Mouse (Mus musculus) kidney, adult 10 weeks (tissue): ENCODE results near the gene Abca2. TPM values are rescaled to one million over a fixed set of nuclear protein-coding genes. Genes with fewer than 3 reads are reported as not detected.

Experiments
- polyA plus RNA-seq: library from polyadenylated mRNA; stranded (reverse); fragments of 350-450 nt; fragmentation: Illumina TruSeq; extraction: RNeasy Lipid Tissue Mini Kit (QIAGEN cat#74804); gene quantifications from one replicate; pipeline ENCODE4 v1.2.3, GENCODE M21; 2014; ENCODE audit warnings: low read depth, low replicate concordance

Gene Abca2
- polyA plus RNA-seq: 0.77 TPM

GRCm38 (mm10) chr2:25428442-25429236 lies at the start of gene Abca2:
Gene Abca2, plus strand, starts transcription at chr2:25428703.

GRCm38 (mm10) chr2:25395721-25396596 lies 32.5 kb upstream of the Abca2 start, which contains the start of gene Entpd2:
Gene Entpd2, plus strand, starts transcription at chr2:25395874.

GRCm38 (mm10) chr2:25399051-25399450 lies 29.5 kb upstream of the Abca2 start, which contains the start of gene Npdc1:
Gene Npdc1, plus strand, starts transcription at chr2:25399351.

GRCm38 (mm10) chr2:25422587-25423410 lies 5.7 kb upstream of the Abca2 start, which contains the start of gene Fut7:
Gene Fut7, plus strand, starts transcription at chr2:25423267.

GRCm38 (mm10) chr2:25456205-25456953 lies 27.9 kb downstream of the Abca2 start, which contains the start of gene Clic3:
Gene Clic3, plus strand, starts transcription at chr2:25456838.

GRCm38 (mm10) chr2:25460551-25461309 lies 32.2 kb downstream of the Abca2 start, which contains the start of gene Paxx:
Gene Paxx, minus strand, starts transcription at chr2:25461094.

GRCm38 (mm10) chr2:25469969-25470368 lies 41.5 kb downstream of the Abca2 start, which contains the start of gene Ptgds:
Gene Ptgds, minus strand, starts transcription at chr2:25470046.

GRCm38 (mm10) chr2:25493476-25493961 lies 65.0 kb downstream of the Abca2 start, which contains the start of gene Lcn12:
Gene Lcn12, minus strand, starts transcription at chr2:25493911.

Other genes starting within 250 kb of the Abca2 start
- 3.8 TPM for gene Nrarp, start 247.9 kb upstream of the Abca2 start, polyA plus RNA-seq
- 1.4 TPM for gene Tor4a, start 231.8 kb upstream of the Abca2 start, polyA plus RNA-seq
- gene Nelfb, start 217.2 kb upstream of the Abca2 start, polyA plus RNA-seq: 5.2 TPM
- not detected for gene Stpg3, start 214.1 kb upstream of the Abca2 start, polyA plus RNA-seq
- gene Fam166a, start 210.0 kb upstream of the Abca2 start, polyA plus RNA-seq: not detected
- gene Tubb4b, start 204.0 kb upstream of the Abca2 start, polyA plus RNA-seq: 24.5 TPM
- 5.6 TPM for gene Slc34a3, start 194.3 kb upstream of the Abca2 start, polyA plus RNA-seq
- not detected for gene Rnf224, start 191.9 kb upstream of the Abca2 start, polyA plus RNA-seq
- gene Rnf208, start 186.4 kb upstream of the Abca2 start, polyA plus RNA-seq: not detected
- not detected for gene Cysrt1, start 186.3 kb upstream of the Abca2 start, polyA plus RNA-seq
- gene AL732309.1, start 181.8 kb upstream of the Abca2 start, polyA plus RNA-seq: 1.5 TPM
- 0.61 TPM for gene Tmem203, start 173.3 kb upstream of the Abca2 start, polyA plus RNA-seq
- gene Tprn, start 166.1 kb upstream of the Abca2 start, polyA plus RNA-seq: 3.2 TPM
- gene Ssna1, start 156.3 kb upstream of the Abca2 start, polyA plus RNA-seq: 1.2 TPM
- gene Anapc2, start 156.2 kb upstream of the Abca2 start, polyA plus RNA-seq: 4.5 TPM
- gene Tmem210, start 140.6 kb upstream of the Abca2 start, polyA plus RNA-seq: not detected
- not detected for gene Lrrc26, start 138.8 kb upstream of the Abca2 start, polyA plus RNA-seq
- gene Grin1, start 109.5 kb upstream of the Abca2 start, polyA plus RNA-seq: not detected
- 15.0 TPM for gene Man1b1, start 96.4 kb upstream of the Abca2 start, polyA plus RNA-seq
- gene Dpp7, start 72.3 kb upstream of the Abca2 start, polyA plus RNA-seq: 34.5 TPM
- 3.9 TPM for gene Uap1l1, start 63.0 kb upstream of the Abca2 start, polyA plus RNA-seq
- gene Sapcd2, start 56.4 kb upstream of the Abca2 start, polyA plus RNA-seq: not detected
- 0.36 TPM for gene Entpd2, start 32.8 kb upstream of the Abca2 start, polyA plus RNA-seq
- 4.3 TPM for gene Npdc1, start 29.4 kb upstream of the Abca2 start, polyA plus RNA-seq
- not detected for gene Fut7, start 5.4 kb upstream of the Abca2 start, polyA plus RNA-seq
- not detected for gene Clic3, start 28.1 kb downstream of the Abca2 start, polyA plus RNA-seq
- 2.2 TPM for gene Paxx, start 32.4 kb downstream of the Abca2 start, polyA plus RNA-seq
- gene Ptgds, start 41.3 kb downstream of the Abca2 start, polyA plus RNA-seq: not detected
- gene Lcn12, start 65.2 kb downstream of the Abca2 start, polyA plus RNA-seq: not detected
- 0.40 TPM for gene Fbxw5, start 72.0 kb downstream of the Abca2 start, polyA plus RNA-seq
- gene C8g, start 73.0 kb downstream of the Abca2 start, polyA plus RNA-seq: 1.7 TPM
- gene Traf2, start 118.2 kb downstream of the Abca2 start, polyA plus RNA-seq: 0.65 TPM
- gene Edf1, start 129.1 kb downstream of the Abca2 start, polyA plus RNA-seq: 0.89 TPM
- not detected for gene Mamdc4, start 146.1 kb downstream of the Abca2 start, polyA plus RNA-seq
- 1.1 TPM for gene Phpt1, start 146.5 kb downstream of the Abca2 start, polyA plus RNA-seq
- gene Ajm1, start 153.1 kb downstream of the Abca2 start, polyA plus RNA-seq: not detected
- 37.2 TPM for gene Rabl6, start 179.8 kb downstream of the Abca2 start, polyA plus RNA-seq
- gene Ccdc183, start 189.0 kb downstream of the Abca2 start, polyA plus RNA-seq: not detected
- 4.8 TPM for gene Tmem141, start 193.3 kb downstream of the Abca2 start, polyA plus RNA-seq
- not detected for gene Fcna, start 199.3 kb downstream of the Abca2 start, polyA plus RNA-seq
- not detected for gene Lcn8, start 224.4 kb downstream of the Abca2 start, polyA plus RNA-seq
- gene Lcn5, start 229.2 kb downstream of the Abca2 start, polyA plus RNA-seq: not detected
- not detected for gene Lcn6, start 248.1 kb downstream of the Abca2 start, polyA plus RNA-seq